Mouse (Mus musculus) T-helper 2 cell (primary cell): ENCODE measurements around the gene Prss28.

Experiments
- in situ Hi-C: fragments of 300-600 bp; cut with MboI, MseI; formaldehyde crosslinking; loops from one replicate; pipeline ENCODE4 v1.15.1; 2025; ENCODE audit warnings: high pct_unique_total_duplicates

Gene Prss28

DNA sequence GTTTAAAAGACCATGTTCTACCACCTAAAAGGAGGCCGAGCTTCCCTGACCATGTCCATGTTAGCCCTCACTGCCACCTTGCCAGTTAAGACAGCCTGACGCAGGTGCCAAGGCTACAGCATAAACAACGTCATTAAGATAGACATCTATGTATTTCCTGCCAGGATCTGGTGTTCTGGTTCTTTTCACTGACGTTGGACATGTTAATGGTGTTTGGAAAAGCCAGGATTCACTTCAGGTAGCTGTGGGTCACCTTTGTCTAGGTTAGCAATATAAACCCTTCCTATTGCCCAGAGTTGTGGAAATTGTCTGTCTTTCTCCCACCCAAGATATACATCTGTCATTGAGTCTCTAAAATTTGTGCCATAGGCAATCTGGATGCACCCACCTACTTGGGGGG lies at the start of gene Prss28:
Prss28 (plus strand) TSS at position 301 of the 400 bp plus-strand sequence.
- in situ Hi-C loops, result no loop called here

DNA sequence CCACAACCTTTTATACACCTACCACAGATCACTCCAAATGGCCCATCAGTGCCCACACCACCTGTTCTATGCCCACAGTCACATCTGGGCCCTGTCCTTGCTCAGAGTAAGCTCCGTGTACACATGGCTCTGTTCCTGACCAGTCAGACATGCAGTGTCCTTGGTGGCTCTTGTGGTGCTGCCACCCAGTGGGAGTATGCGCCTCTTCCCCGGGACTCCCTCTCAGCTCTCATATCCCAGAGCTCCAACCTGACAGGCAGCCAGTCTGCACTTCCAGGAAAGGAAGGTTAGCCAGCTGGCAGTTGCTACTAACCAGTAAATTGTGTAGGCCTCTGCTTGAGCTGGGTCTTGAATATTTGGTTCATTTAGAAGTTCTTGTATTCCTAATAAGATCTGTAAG lies 44.0 kb upstream of the Prss28 start:
- in situ Hi-C loops, result no loop called here

DNA sequence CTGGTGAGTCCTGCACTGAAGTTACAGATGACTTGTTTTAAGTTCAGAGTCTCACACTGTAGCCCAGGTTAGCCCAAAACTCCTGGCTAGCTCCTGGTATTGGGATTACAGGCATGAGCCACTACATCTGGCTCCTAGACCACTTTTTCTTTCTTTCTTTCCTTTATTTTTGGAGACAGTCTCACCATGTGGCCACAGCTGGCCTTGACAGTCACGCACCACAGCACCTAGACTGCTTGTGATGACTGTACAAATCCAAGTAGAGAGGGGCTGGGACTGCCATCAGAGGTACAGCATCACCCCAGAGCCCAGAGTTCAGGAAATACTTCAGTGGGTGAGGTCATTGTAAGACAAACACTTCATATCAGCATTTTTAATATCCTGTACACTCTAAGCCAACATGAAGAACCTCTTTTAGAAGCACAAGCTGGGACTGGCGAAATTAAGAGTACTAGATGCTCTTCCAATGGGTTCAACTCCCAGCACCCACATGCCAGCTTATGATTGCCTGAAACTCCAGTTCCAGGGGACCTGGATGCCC lies 37.6 kb upstream of the Prss28 start:
- in situ Hi-C loops, result loop anchor here (5.0 kb wide), 1 partner anchor 49 kb away; no protein-coding TSS in a partner anchor

DNA sequence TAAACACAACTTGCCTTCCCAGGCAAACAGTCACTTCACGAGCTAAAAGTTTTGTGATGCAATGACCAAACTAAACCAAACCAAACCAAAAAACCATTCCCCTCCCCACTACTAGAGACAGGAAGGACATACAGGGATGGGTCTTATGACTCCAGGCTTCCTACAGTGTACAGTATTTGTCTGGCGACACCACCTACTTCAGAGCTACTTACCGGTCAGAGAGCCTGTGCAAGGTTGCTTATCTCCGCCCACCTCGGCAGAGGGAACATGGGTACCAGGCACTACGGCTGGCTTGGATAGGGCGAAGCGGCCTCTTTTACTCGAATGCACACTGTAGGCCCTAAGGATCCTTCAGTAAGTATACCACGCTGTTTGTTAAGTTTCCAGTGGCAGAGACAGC lies 36.1 kb upstream of the Prss28 start:
- in situ Hi-C loops, result loop anchor here (5.0 kb wide), 1 partner anchor 50 kb away; no protein-coding TSS in a partner anchor

DNA sequence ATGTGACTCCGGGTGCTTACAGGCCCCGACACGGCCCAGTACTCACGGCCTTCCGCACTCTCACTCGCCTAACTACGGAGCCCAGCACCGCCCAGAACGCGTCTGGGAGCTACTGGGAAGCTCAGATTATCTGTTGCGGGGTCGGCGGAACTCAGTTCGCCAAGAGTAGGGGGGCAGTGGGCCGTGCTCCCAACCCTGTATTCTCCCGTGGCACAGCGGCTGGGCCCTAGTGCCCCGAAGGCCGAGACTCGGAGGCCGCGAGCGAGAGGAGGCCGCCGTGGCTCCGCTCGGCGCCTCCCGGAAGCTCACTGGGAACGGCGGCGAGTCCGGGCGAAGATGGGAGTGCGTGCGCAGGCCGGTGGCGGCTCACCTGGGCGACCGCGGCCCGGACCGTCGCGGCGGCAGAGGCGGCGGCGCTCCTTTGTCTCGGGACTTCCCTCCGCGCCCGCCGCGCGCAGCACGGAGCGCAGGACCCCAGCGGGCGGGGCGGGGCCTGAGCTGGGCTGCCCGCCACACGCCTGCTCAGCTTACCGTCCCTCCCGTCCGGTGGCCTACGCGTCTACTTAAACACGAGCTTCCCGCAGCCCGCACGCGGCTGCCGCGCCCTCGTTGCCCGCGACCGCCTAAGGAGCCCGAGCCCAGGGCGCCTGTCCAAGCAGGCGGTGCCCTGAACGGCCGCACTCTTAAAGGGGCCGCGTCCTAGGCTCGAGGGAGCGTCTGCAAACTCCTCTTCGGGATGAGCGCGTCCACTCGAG lies 35.3 kb upstream of the Prss28 start:
- in situ Hi-C loops, result loop anchor here (5.0 kb wide), 1 partner anchor 51 kb away; no protein-coding TSS in a partner anchor

DNA sequence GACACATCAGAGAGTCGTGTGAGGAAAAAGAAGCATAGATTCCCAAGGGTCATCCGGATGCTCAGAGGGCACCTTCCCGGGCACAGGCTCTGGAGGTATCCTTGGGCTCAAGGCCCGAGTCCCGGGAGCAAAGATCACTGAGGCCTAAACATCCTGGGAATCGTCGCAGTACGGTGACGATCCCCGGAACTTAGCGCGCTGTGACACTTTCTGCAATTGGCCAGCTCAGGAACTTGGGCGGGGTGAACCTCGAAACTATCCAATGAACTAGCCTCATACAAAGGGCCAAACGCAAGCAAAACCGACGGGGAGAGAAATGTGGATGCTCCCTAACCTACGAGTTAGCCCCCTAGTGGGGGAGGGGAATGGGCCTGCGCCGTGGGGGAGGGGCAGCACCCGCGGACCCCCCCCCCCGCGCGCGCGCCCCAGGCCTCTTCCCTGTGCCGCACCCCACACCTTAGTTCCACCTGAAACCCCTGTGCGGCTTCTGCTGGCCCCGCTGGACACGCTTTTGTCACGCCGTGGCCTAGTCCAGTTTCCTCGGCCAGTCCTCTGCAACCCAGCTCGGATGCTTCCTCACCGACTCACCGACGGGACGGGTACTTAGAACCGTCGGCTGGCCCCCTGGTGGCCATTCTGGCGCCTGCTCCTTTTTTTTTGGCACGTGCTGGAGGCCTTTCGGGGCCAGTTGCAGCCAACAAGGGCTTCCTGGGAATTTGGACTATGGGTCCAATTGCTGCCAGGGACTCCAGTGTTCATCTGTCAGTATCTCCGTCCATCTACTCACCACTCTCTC lies 34.5 kb upstream of the Prss28 start:
- in situ Hi-C loops, result loop anchor here (5.0 kb wide), 1 partner anchor 52 kb away; no protein-coding TSS in a partner anchor

DNA sequence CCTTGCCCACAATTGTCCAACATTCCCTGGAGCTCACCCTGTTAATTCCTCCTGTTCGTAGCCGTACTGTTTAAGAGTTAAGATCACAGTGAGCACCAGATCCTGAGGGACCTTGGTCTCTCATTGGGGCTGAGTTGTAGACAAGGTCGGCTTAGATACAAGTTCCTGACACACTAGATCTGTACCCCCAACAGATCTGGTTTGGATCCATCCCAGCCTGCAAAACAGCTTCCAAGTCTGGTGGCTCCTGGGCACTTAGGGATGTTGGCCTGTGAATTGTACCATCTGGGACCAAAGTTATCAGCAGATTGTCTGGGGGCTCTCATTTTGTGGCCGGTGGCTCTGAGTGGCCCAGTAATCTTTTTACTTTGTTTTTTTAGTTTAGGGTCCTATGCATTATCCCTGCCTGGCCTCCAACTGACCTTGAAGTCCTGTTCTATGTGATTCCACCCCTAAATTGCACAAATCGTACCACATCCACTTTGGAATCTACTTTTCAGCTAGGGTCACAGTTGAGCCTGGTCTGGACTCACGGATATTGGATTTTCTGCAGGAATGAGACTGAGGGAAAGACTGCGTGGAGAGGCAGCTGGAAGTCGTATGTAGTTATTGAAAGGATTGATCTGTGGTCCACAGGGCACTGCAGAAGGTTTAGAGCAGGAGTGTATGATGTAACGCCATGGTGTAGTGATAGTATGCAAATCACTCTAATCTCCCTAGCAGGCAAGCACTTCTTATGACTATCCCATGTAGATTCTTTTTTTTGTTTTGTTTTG lies 33.7 kb upstream of the Prss28 start, which contains the start of gene Ube2i:
Ube2i (minus strand) TSS at position 52 of the 776 bp plus-strand sequence.
- in situ Hi-C loops, result loop anchor here (5.0 kb wide), 1 partner anchor 52 kb away; no protein-coding TSS in a partner anchor

DNA sequence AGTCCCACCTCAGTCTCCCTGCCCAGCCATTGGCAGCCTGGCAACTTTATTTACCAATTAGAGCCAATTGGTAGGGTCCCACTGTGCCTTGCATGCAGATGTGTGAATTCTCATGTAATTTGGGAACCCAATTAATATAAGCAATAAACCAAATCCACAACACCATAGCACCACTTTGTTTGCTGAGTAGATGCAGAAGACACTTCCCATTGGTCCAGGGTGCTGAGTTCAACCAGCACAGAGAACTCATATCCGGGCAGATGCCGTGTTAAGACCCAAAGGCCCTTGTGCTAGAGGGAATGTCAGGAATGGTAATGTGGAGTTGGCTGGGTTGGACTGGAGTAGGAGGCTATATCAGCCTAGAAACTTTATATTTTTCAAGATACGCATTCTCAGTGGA lies 32.6 kb upstream of the Prss28 start:
- in situ Hi-C loops, result no loop called here

DNA sequence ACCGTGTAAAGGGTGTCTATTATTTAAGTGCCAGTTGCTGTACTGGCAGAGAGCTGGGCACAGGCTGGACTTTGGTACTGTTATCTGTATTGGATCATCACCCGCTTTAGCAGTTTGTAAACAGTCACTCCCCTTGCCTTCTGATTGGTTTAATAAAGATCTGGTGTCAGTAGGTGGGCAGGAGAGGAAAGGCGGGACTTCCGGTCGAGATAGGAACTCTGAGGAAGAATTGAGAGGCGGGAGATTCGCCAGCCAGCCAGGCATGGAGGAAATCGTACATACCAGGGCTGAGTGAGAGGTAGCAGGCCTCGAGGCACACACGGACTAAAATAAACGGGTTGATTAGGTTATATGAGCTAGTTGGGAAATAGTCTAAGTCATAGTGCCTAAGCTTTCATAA lies 26.3 kb upstream of the Prss28 start:
- in situ Hi-C loops, result no loop called here

DNA sequence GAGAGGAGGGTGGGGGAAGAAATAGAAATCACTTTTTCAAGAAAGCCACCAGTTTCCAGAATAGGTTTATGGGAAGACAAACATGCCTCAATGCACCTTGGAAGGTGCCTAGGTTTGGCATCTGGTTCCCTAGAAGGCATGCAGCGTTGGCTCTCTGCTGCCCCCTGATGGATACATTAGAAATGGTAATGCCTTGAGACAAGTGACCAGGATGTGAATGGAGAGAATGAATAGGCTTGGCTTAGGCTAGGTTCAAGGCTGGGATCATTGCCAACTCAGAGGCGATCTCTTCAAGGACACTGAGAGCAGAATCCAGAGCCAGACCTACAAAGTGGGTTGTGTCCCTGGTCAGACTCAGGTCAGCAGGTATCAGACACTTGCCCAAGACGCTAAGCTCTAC lies 23.4 kb upstream of the Prss28 start:
- in situ Hi-C loops, result no loop called here

DNA sequence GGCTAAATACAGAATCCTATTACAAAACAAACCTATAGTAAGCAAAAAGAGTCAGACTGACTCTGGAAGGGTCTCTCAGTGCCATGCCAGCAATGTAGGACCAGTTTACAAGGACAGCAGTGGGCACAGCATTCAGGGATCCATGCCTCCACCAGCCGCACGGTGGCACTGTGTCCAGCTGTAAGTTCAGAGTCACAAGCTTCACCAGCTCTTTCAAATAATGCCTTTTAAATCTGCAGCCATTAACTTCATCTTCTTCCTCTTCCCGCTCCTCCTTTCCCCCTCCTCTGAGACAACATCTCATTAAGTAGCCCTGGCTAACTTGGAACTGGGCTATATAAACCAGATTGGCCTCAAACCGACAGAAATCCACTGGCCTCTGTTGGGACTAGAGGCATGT lies 19.6 kb upstream of the Prss28 start:
- in situ Hi-C loops, result no loop called here

DNA sequence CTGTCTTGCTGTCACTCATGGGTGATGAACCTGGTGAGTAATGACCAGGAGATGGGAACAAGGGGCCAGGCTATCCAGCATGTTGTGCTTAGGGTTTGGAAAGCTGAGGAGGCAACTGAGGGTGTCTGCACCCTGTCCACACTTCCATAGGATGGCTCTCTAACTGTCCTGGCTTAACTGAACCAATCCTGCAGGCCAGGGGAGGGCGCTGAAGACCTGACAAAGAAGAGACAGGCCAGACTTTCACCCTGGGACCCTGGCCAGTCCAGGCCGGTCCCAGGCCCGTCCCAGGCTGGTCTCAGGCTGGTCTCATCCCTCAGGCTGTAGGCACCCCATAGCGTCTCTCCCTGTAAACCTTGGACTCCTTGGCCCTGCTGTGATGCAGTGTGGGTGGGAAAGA lies 18.0 kb upstream of the Prss28 start:
- in situ Hi-C loops, result loop anchor here (10.0 kb wide), 1 partner anchor 474 kb away; no protein-coding TSS in a partner anchor

DNA sequence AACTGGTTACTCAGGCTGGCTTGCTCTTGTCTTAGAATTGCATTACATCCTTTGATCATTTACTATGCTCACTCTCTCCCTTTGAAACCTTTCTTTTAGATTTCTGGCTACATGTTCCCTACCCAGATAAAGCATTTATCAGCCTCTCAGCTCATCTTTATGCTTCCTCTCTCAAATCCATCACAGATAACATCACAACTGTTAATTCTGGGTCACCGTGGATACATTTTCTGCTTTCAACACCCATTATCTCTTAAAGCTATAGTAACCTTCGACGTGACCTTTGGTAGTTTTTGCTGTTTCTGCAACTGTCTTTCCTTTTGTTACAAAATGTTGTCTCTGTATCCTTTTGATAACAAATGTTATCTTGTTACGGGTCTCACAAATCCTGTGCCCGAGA lies 15.0 kb upstream of the Prss28 start:
- in situ Hi-C loops, result loop anchor here (10.0 kb wide), 1 partner anchor 471 kb away; no protein-coding TSS in a partner anchor

DNA sequence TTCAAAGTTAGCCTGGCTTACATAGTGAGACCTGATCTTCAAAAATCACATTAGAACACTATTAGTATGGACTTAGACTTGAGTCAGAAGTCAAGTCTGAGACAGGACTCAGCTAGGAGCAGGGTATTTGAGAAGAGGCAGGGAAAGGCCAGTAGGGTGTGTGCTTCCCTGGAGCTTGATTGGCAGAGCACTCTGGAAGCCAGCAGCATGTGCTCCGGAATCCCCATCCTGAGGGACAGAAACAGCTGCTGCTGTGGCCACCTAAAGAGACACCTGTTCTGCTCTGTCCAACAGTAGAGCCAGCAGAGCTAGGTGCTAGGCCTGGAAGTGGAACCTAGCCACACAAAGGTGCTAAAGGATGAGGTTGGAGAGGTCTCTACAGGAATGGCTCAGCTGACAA lies 14.3 kb upstream of the Prss28 start:
- in situ Hi-C loops, result loop anchor here (10.0 kb wide), 1 partner anchor 471 kb away; no protein-coding TSS in a partner anchor

DNA sequence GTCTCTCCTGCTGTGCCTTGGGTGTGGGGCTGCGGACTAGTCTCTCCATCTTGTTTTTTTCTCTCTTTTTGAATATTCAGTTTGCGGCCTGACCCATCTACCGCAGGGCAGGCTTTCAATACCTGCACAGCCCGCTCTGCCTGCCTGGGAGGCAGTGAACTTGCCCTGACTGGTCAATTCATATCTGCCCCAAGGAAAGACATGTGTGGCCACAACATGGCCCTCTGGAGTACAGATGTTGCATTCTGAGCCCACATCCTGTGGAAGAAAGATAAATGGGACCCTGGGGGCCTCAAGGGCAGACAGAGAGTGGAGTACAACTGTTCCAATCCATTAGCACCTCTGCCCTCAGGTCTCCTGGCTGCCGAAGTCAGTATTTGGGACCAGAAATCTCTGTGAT lies 10.4 kb upstream of the Prss28 start, which contains the start of gene Prss34:
Prss34 (plus strand) TSS at position 301 of the 400 bp plus-strand sequence.
- in situ Hi-C loops, result loop anchor here (10.0 kb wide), 1 partner anchor 467 kb away; no protein-coding TSS in a partner anchor

DNA sequence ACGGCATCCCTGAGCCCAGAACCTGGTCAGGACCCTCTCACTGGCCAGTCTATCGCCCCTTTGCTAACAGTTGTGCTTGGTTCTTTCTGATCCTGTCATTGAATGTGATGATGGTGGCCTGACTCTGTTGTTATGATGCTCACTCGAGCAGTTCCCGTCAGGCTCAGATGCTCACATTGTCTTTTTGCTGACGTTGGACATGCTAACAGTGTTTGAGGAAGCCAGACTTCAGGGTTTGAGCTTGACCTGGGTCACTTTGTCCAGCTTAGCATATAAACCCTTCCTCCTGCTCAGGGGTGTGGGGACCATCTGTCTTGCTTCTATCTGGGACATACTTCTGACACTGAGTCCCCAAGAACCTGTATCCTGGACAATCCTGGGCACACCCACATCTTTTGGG lies 9.9 kb downstream of the Prss28 start, which contains the start of gene Prss29:
Prss29 (plus strand) TSS at position 301 of the 400 bp plus-strand sequence.
- in situ Hi-C loops, result loop anchor here (10.0 kb wide), 1 partner anchor 274 kb away; no protein-coding TSS in a partner anchor

DNA sequence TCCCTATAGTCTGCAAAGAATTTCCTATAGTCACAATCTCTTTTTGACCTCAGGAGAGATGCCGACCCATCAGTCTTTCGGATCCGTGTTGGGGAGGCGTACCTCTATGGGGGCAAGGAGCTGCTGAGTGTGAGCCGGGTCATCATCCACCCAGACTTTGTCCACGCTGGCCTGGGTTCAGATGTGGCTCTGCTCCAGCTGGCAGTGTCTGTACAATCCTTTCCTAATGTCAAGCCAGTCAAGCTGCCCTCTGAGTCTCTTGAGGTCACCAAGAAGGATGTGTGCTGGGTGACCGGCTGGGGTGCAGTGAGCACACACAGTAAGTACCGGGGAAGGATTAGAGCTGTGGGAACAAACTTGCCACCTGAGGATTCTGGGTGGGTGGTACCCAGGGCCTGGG lies 12.4 kb downstream of the Prss28 start:
- in situ Hi-C loops, result no loop called here

DNA sequence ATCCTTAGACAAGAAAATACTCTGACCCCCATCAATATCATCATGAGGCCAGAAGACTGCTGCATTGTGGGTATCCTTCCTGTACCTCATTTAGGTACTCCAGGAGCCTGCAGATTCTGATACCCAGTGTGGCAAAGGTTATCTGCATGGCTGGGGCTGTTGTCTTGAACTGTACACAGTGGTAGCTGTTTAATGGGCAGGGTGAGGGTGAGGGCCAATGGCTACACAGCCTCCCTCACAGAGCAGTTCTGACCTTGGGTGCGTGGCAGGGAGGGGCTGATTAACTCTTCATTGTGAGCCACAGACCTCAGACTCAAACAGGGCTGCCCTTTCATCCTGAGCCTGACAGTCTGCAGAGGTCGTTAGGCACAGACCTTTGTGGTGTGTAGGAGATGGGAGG lies 14.5 kb downstream of the Prss28 start:
- in situ Hi-C loops, result no loop called here

DNA sequence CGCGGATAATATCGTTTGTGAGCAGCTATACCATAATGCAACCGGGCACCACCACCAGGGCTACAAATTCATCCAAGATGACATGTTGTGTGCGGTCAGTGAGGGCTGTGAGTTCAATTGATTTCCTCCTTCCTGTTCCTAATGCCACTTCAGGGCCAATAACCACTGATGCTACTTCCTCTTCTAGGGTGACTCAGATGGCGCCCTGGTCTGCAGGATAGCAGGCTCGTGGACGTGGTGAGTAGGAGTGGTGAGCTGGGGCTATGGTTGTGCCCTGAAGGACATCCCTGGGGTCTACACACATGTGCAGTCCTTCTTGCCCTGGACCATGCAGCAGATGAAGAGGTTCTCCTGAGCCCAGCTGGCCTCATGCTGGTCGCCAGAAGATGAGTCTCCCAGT lies 23.9 kb downstream of the Prss28 start:
- in situ Hi-C loops, result loop anchor here (5.0 kb wide), 1 partner anchor 35 kb away; the partner anchor contains the start of genes Tpsb2 and Tpsg1

DNA sequence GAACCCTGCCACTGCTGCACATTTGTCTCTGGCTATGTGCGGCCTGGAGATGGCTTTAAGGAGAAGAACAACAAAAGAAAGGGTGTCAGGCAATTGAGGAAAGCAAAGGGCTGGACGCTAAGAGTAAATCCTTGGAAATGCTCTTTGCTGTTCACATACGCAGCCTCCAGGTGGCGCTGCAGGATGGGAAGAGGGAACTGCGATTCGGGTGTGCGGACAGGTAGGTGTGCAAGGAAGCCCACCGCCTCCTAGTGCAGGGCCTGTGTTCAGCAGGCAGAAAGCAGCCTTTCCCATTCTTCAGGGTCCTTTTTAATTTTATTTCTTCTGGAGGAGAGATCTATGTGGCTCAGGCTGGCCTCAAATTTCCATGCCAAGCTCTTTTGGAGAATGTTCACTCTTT lies 25.5 kb downstream of the Prss28 start:
- in situ Hi-C loops, result loop anchor here (5.0 kb wide), 1 partner anchor 33 kb away; the partner anchor contains the start of genes Tpsb2 and Tpsg1

DNA sequence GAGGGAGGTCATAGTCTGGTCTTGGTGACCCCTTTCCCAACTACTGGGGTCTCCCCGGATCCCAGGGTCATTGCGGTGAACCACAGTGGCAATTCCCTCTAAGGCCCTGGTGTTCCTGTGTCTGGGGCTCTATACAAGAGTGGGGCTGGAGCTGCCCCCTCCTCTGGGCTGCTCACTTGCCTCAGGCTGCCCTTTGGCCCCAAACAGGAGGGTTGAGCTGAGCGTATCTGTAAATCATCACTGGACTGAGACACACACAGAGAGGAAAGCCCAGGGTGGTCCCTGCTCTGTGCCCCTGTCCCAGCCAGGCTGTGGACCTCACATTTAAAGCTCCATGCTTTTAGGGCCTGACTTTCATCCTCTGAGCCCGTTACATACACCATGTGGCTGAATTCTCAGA lies 29.8 kb downstream of the Prss28 start:
- in situ Hi-C loops, result no loop called here
